Mouse (Mus musculus): ENCODE measurements around the gene Krt84. TPM values are rescaled to one million over a fixed set of nuclear protein-coding genes. Genes with fewer than 3 reads are reported as not detected.

The Krt84 gene
- polyA plus RNA-seq (2015; fragmentation: Nextera tagmentation; extraction: Ambion mirVana), result not detected in 2 replicates

- Histone ChIP-seq H3K27me3 (ENCODE audit: control insufficient read depth, insufficient read depth, low read length) (0 out of 2 replicates have a peak, but pooled peaks cover 3% of the 10 kb centered on the region), H3K36me3 (ENCODE audit: control insufficient read depth, insufficient read depth) (no peaks in the 10 kb centered on the region), H3K4me1 (ENCODE audit: control insufficient read depth, insufficient read depth, low read length) (no peaks in the 10 kb centered on the region), H3K4me2 (ENCODE audit: low read depth, low read length) (no peak within 1 kb of the TSS), H3K27ac (ENCODE audit: low read length) (no peak within 1 kb of the TSS), H3K9me3 (replicated peaks; ENCODE audit: control insufficient read depth, low read length) (no peaks in the 10 kb centered on the region), H3K4me3 (ENCODE audit: low read length) (no peak within 1 kb of the TSS), H3K9ac (ENCODE audit: low read length) (no peak within 1 kb of the TSS)
- no peak for ATAC-seq (replicated peaks; ENCODE audit: extremely low read depth, insufficient read depth, low FRiP score)
- WGBS, result 76% methylated on average over 7 of the region's 7 CpGs
Measured at GRCm38 (mm10) chr15:101532720-101533119, at the start of gene Krt84. Krt84 (minus strand) TSS chr15:101532820.

- 61% methylated on average over 3 of the region's 3 CpGs for WGBS
- ATAC-seq (replicated peaks; ENCODE audit: extremely low read depth, insufficient read depth, low FRiP score), result no peak
- Histone ChIP-seq H3K4me2 (ENCODE audit: low read depth, low read length) (no peak overlapping the region), H3K9me3 (replicated peaks; ENCODE audit: control insufficient read depth, low read length) (no peaks in the 10 kb centered on the region), H3K27ac (ENCODE audit: low read length) (no peak overlapping the region), H3K4me3 (ENCODE audit: low read length) (no peak overlapping the region), H3K27me3 (ENCODE audit: control insufficient read depth, insufficient read depth, low read length) (no peaks in the 10 kb centered on the region; the same call in 1 of the 2 replicates), H3K36me3 (ENCODE audit: control insufficient read depth, insufficient read depth) (no peaks in the 10 kb centered on the region), H3K9ac (ENCODE audit: low read length) (no peak overlapping the region), H3K4me1 (ENCODE audit: control insufficient read depth, insufficient read depth, low read length) (no peaks in the 10 kb centered on the region)
Measured at GRCm38 (mm10) chr15:101581701-101582100, 49.1 kb upstream of the Krt84 start.

- no peaks in the 10 kb centered on the region for H3K9me3 ChIP-seq (replicated peaks; ENCODE audit: control insufficient read depth, low read length)
- WGBS, result 67% methylated on average over 5 of the region's 5 CpGs
- H3K36me3 ChIP-seq (ENCODE audit: control insufficient read depth, insufficient read depth), result no peaks in the 10 kb centered on the region
- no peak overlapping the region for H3K9ac ChIP-seq (ENCODE audit: low read length)
- no peaks in the 10 kb centered on the region for H3K4me1 ChIP-seq (ENCODE audit: control insufficient read depth, insufficient read depth, low read length)
- no peak overlapping the region for H3K4me3 ChIP-seq (ENCODE audit: low read length)
- no peak for ATAC-seq (replicated peaks; ENCODE audit: extremely low read depth, insufficient read depth, low FRiP score)
- no peak overlapping the region for H3K27ac ChIP-seq (ENCODE audit: low read length)
- H3K27me3 ChIP-seq (ENCODE audit: control insufficient read depth, insufficient read depth, low read length), result peaks cover 4% of the 10 kb centered on the region
- no peak overlapping the region for H3K4me2 ChIP-seq (ENCODE audit: low read depth, low read length)
Measured at GRCm38 (mm10) chr15:101575506-101575905, 42.9 kb upstream of the Krt84 start.

- 60% methylated on average over 15 of the region's 15 CpGs for WGBS
- no peak for ATAC-seq (replicated peaks; ENCODE audit: extremely low read depth, insufficient read depth, low FRiP score)
- Histone ChIP-seq H3K4me3 (ENCODE audit: low read length) (no peak within 1 kb of the TSS), H3K27me3 (ENCODE audit: control insufficient read depth, insufficient read depth, low read length) (peaks cover 4% of the 10 kb centered on the region; the same call in 1 of the 2 replicates), H3K4me2 (ENCODE audit: low read depth, low read length) (no peak within 1 kb of the TSS), H3K27ac (ENCODE audit: low read length) (no peak within 1 kb of the TSS), H3K9ac (ENCODE audit: low read length) (no peak within 1 kb of the TSS), H3K4me1 (ENCODE audit: control insufficient read depth, insufficient read depth, low read length) (no peaks in the 10 kb centered on the region), H3K36me3 (ENCODE audit: control insufficient read depth, insufficient read depth) (no peaks in the 10 kb centered on the region), H3K9me3 (replicated peaks; ENCODE audit: control insufficient read depth, low read length) (no peaks in the 10 kb centered on the region)
Measured at GRCm38 (mm10) chr15:101573796-101574345, 41.3 kb upstream of the Krt84 start, which contains the start of gene Krt75. Krt75 (minus strand) TSS chr15:101573904.

GRCm38 (mm10) chr15:101567780-101568179 lies 35.2 kb upstream of the Krt84 start:
- ATAC-seq (replicated peaks; ENCODE audit: extremely low read depth, insufficient read depth, low FRiP score), result no peak
- Histone ChIP-seq H3K4me3 (ENCODE audit: low read length) (no peak overlapping the region), H3K4me2 (ENCODE audit: low read depth, low read length) (no peak overlapping the region), H3K36me3 (ENCODE audit: control insufficient read depth, insufficient read depth) (no peaks in the 10 kb centered on the region), H3K9ac (ENCODE audit: low read length) (no peak overlapping the region), H3K9me3 (replicated peaks; ENCODE audit: control insufficient read depth, low read length) (no peaks in the 10 kb centered on the region), H3K27me3 (ENCODE audit: control insufficient read depth, insufficient read depth, low read length) (peaks cover 4% of the 10 kb centered on the region; the same call in 1 of the 2 replicates), H3K27ac (ENCODE audit: low read length) (no peak overlapping the region), H3K4me1 (ENCODE audit: control insufficient read depth, insufficient read depth, low read length) (no peaks in the 10 kb centered on the region)
- WGBS, result 36% methylated on average over 7 of the region's 7 CpGs

GRCm38 (mm10) chr15:101562850-101563249 lies 30.2 kb upstream of the Krt84 start, which contains the start of gene Krt90:
Krt90 (minus strand) TSS chr15:101562950.
- Histone ChIP-seq H3K4me1 (ENCODE audit: control insufficient read depth, insufficient read depth, low read length) (no peaks in the 10 kb centered on the region), H3K27me3 (ENCODE audit: control insufficient read depth, insufficient read depth, low read length) (0 out of 2 replicates have a peak, but pooled peaks cover 7% of the 10 kb centered on the region), H3K36me3 (ENCODE audit: control insufficient read depth, insufficient read depth) (no peaks in the 10 kb centered on the region), H3K27ac (ENCODE audit: low read length) (no peak within 1 kb of the TSS), H3K4me2 (ENCODE audit: low read depth, low read length) (no peak within 1 kb of the TSS), H3K9ac (ENCODE audit: low read length) (no peak within 1 kb of the TSS), H3K4me3 (ENCODE audit: low read length) (no peak within 1 kb of the TSS), H3K9me3 (replicated peaks; ENCODE audit: control insufficient read depth, low read length) (no peaks in the 10 kb centered on the region)
- no peak for ATAC-seq (replicated peaks; ENCODE audit: extremely low read depth, insufficient read depth, low FRiP score)
- 64% methylated on average over 5 of the region's 5 CpGs for WGBS

GRCm38 (mm10) chr15:101558034-101558646 lies 25.5 kb upstream of the Krt84 start:
- H3K4me3 ChIP-seq (ENCODE audit: low read length), result no peak overlapping the region
- H3K9ac ChIP-seq (ENCODE audit: low read length), result no peak overlapping the region
- peaks cover 11% of the 10 kb centered on the region; the same call in 1 of the 2 replicates for H3K27me3 ChIP-seq (ENCODE audit: control insufficient read depth, insufficient read depth, low read length)
- no peak overlapping the region for H3K27ac ChIP-seq (ENCODE audit: low read length)
- no peaks in the 10 kb centered on the region for H3K36me3 ChIP-seq (ENCODE audit: control insufficient read depth, insufficient read depth)
- no peak overlapping the region for H3K4me2 ChIP-seq (ENCODE audit: low read depth, low read length)
- no peaks in the 10 kb centered on the region for H3K9me3 ChIP-seq (replicated peaks; ENCODE audit: control insufficient read depth, low read length)
- 15% methylated on average over 7 of the region's 7 CpGs for WGBS
- ATAC-seq (replicated peaks; ENCODE audit: extremely low read depth, insufficient read depth, low FRiP score), result no peak
- H3K4me1 ChIP-seq (ENCODE audit: control insufficient read depth, insufficient read depth, low read length), result no peaks in the 10 kb centered on the region

- no peaks in the 10 kb centered on the region for H3K9me3 ChIP-seq (replicated peaks; ENCODE audit: control insufficient read depth, low read length)
- H3K27me3 ChIP-seq (ENCODE audit: control insufficient read depth, insufficient read depth, low read length), result peaks cover 13% of the 10 kb centered on the region; the same call in 1 of the 2 replicates
- peak; percentile 41; the same call in 1 of the 2 replicates for ATAC-seq (replicated peaks; ENCODE audit: extremely low read depth, insufficient read depth, low FRiP score)
- H3K4me2 ChIP-seq (ENCODE audit: low read depth, low read length), result peak overlapping the region; percentile 31; the same call in 1 of the 2 replicates
- no peak overlapping the region for H3K27ac ChIP-seq (ENCODE audit: low read length)
- no peaks in the 10 kb centered on the region for H3K4me1 ChIP-seq (ENCODE audit: control insufficient read depth, insufficient read depth, low read length)
- 2% methylated on average over 11 of the region's 11 CpGs for WGBS
- H3K36me3 ChIP-seq (ENCODE audit: control insufficient read depth, insufficient read depth), result no peaks in the 10 kb centered on the region
- H3K9ac ChIP-seq (ENCODE audit: low read length), result no peak overlapping the region
- no peak overlapping the region for H3K4me3 ChIP-seq (ENCODE audit: low read length)
Measured at GRCm38 (mm10) chr15:101553169-101553568, 20.5 kb upstream of the Krt84 start.

GRCm38 (mm10) chr15:101552188-101552587 lies 19.6 kb upstream of the Krt84 start:
- Histone ChIP-seq H3K27ac (ENCODE audit: low read length) (no peak overlapping the region), H3K4me1 (ENCODE audit: control insufficient read depth, insufficient read depth, low read length) (no peaks in the 10 kb centered on the region), H3K4me3 (ENCODE audit: low read length) (no peak overlapping the region), H3K4me2 (ENCODE audit: low read depth, low read length) (no peak overlapping the region), H3K36me3 (ENCODE audit: control insufficient read depth, insufficient read depth) (no peaks in the 10 kb centered on the region), H3K9ac (ENCODE audit: low read length) (no peak overlapping the region), H3K27me3 (ENCODE audit: control insufficient read depth, insufficient read depth, low read length) (peaks cover 13% of the 10 kb centered on the region; the same call in 1 of the 2 replicates), H3K9me3 (replicated peaks; ENCODE audit: control insufficient read depth, low read length) (no peaks in the 10 kb centered on the region)
- no peak for ATAC-seq (replicated peaks; ENCODE audit: extremely low read depth, insufficient read depth, low FRiP score)
- WGBS, result 80% methylated on average over 8 of the region's 8 CpGs

Measured in heart, embryonic 16.5 days (tissue).